Mouse (Mus musculus): ENCODE data around the gene Tenm3.

DNA sequence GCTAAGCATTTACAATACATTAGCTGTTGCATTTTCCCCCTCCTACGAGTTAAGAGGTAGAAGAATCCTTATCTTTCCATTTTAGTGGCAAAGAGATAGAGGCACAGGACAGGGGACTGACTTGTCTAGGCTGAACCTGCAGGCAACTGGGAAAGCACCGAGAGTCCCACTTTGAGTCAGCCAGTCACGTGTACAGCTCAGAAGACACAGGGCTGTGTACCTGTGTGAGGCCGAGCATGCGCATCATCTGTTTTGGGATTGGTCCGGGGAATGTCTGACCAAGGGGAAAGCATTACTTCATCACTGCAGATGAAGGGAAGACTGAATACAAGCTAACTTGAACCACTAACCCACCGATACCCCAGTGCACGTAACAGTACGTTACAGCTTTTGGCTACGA is 526.3 kb downstream of the Tenm3 start:
- no peak for TF ChIP-seq CTCF (IDR thresholded peaks at IDR 0.05; ENCODE audit: control insufficient read depth, insufficient read depth, insufficient read length)
- TF ChIP-seq MAX (IDR thresholded peaks at IDR 0.05) = no peak
